Mouse (Mus musculus) skeletal muscle tissue, postnatal 0 days (tissue): ENCODE measurements around the gene Actl6b. TPM values are rescaled to one million over a fixed set of nuclear protein-coding genes. Genes with fewer than 3 reads are reported as not detected.

ENCODE experiments used
- microRNA-seq, 2 experiments: library from miRNA; unstranded; fragments of <30 nt; microRNA quantifications; one replicate each; pipeline ENCODE4; 2016
- polyA plus RNA-seq: library from polyadenylated mRNA; unstranded; fragments of >200 nt; fragmentation: Nextera tagmentation; extraction: Ambion mirVana; gene quantifications from 2 replicates; pipeline ENCODE4 v1.2.1, GENCODE M21; 2015

The Actl6b gene
- not detected in 2 replicates for polyA plus RNA-seq

DNA sequence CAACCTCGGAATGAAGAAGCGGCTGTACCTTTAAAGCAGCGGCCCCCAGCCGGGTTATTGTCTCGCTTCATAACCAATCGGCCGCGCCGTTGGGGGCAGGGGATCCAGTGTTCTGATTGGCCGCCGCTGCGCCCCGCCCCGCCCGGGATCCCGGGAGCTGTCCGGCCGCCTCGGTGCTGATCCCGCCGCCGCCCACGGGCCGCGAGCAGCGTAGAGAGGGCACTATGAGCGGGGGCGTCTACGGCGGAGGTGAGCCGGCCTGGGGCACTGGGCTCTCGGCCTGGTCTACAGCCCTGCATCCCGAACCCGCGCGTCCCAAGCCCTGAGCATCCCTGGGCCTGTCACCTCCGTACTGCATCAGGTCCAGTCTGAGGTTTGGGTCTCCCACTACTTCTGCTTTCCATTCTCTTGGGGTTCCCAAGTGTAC is at the start of gene Actl6b:
Gene Actl6b, plus strand, starts transcription at position 107 of the 427 bp plus-strand sequence.

DNA sequence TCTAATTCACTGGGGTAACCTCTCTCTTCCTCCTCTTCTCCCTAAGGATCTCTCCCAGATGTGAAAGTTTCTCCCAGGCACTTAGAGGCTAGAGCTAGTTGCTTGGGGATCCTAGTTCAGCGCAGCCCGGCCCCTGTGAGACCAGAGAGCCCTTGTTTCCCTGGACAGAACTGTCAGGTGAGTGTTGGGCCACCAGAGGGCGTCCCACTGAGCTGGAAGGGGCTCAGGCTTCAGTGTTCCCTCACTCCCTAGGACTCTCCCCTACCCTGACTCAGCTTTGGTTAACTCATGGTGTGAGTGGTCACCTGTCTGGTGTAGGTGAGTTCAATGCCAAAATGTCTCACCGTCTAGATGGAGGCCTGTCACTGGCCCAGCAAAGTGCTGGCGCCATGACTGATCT is 34.9 kb upstream of the Actl6b start, which contains the start of gene Gigyf1:
Gene Gigyf1, plus strand, starts transcription at position 113 of the 400 bp plus-strand sequence.

DNA sequence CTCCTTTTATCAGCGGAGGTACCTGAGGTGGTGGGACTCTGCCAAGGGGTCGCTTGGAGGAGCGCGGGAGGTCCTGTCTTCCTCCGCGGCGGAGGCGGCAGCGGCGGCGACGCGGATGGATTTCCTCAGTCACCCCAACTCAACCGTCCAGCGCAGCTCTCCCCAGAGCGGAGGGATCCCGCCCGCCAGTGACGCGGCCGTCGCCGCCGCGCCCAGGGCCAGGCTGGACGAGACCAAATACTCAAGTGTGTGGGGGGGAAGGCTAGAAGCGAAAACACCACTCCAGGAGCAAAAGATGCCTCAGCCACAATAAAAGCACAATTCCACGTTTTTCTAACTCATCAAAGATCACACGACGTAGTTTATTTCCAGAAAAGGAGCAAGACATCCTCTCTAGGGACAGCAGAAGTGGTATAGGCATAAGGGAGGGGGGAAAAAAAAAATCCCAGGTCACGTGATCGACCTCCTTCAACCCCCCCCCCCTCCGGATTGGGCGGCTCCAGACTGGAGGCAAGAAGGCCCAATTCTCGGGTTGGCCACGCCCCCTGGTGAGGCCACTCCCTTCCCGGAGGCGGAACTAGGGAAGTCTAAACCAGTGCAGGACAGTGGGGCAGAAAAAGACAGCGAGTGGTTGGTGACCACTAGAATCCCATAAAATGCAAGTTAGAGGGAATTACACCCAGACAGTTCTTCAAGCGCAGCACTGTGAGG is 20.0 kb upstream of the Actl6b start, which contains the start of the genes Epo and Gnb2:
Gene Epo, minus strand, starts transcription at position 126 of the 711 bp plus-strand sequence.
Gene Gnb2, minus strand, starts transcription at position 394 of the 711 bp plus-strand sequence.

DNA sequence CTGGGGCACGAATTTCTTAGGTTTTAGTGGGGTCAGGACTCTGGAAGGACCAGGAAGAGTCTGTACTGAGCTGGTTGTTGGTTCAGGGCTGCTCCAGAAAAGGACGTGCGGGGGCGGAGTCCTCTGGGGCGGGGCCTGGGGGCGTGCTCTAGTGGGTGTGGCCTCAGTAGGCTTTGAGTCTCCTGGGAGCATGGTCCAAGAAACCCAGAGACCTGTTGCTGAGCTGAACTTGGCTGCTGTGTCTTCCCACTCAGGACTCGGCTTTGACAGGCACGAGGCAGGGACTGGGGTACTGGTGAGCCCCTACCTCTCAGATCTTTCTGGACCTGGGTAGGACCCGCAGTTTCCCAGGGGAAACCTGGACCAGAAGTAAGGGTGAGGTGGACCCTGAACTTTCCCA is 16.3 kb downstream of the Actl6b start, which contains the start of gene Tfr2:
Gene Tfr2, plus strand, starts transcription at position 176 of the 400 bp plus-strand sequence.

DNA sequence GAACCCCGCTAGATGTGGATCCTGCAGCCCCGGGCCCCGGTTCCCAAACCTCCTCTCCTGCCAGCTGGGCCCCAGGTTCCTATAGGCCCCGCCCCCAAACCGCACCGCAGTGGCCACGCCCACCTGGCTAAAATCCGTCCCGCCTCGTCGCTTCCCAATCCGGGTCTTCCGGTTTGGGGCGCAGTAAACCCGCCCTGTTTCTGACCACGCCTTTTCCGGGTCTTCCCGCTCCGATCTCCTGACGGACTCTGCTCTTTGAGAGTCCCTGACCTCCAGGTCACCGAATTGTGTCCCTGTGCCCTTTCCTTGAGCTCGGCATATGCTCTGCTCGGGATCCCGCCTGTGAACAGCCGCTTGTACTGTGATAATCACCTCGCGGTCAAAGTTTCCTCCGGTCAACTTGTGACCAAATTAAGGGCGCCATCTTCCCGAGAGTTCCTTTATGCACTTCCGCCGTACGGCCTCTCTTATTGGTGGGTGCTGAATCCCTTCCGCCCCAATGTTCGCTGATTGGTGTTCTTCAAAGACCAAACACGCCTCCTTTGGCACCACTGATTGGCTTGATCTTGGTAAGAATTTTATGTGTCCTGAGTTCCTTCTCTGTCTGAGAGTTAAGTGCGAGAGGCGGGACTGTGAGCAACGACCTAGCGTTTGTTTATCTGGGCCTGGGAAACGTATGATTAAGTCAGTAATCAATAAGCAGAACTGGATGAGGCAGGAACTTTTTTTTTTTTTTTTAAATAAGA is 47.5 kb downstream of the Actl6b start, which contains the start of gene Mospd3:
Gene Mospd3, minus strand, starts transcription at position 440 of the 746 bp plus-strand sequence.

DNA sequence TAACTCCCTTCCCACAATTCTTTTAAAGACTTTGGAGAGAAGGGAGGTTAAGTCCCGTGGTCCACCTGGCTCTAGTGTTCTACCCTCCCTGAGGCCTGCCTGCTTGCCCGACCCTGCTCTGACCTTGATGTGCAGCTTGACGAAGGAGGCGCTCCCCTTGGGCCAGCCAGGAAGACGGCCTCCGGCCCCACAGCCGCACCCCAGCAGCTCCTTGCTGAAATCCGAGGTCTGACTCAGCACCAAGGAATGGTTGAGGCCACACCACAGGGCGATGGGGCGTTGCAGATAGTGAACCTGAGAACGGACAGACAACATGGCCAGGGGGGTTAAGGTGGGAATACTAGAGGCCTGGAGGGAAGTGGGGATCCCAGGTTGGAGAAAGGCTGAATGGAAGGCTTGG is 60.2 kb downstream of the Actl6b start, which contains the start of gene Pcolce:
Gene Pcolce, minus strand, starts transcription at position 235 of the 400 bp plus-strand sequence.

Small RNAs within 50 kb of the gene (microRNA-seq; reads per million reads assigned to microRNA genes)
- gene Mir6418, result 0.85 to 1.0 reads per million in 2 experiments

Other genes with a start within 250 kb of the Actl6b start
- 25.9 and 33.5 TPM in 2 replicates for gene Srrt, start 245.8 kb upstream of the Actl6b start, polyA plus RNA-seq
- 32.3 and 38.1 TPM in 2 replicates for gene Trip6, start 239.1 kb upstream of the Actl6b start, polyA plus RNA-seq
- 4.4 and 5.0 TPM in 2 replicates for gene Slc12a9, start 219.9 kb upstream of the Actl6b start, polyA plus RNA-seq
- 16.1 and 17.8 TPM in 2 replicates for gene Ephb4, start 203.4 kb upstream of the Actl6b start, polyA plus RNA-seq
- gene Zan, start 76.5 kb upstream of the Actl6b start, polyA plus RNA-seq, result 0.11 and 0.18 TPM in 2 replicates
- gene Pop7, start 51.0 kb upstream of the Actl6b start, polyA plus RNA-seq, result 29.4 and 30.6 TPM in 2 replicates
- 6.7 and 7.4 TPM in 2 replicates for gene Gigyf1, start 35.0 kb upstream of the Actl6b start, polyA plus RNA-seq
- not detected in 2 replicates for gene Epo, start 20.3 kb upstream of the Actl6b start, polyA plus RNA-seq
- 242 and 289 TPM in 2 replicates for gene Gnb2, start 20.0 kb upstream of the Actl6b start, polyA plus RNA-seq
- 0.33 and 0.40 TPM in 2 replicates for gene Tfr2, start 16.3 kb downstream of the Actl6b start, polyA plus RNA-seq
- 22.7 and 27.7 TPM in 2 replicates for gene Mospd3, start 47.5 kb downstream of the Actl6b start, polyA plus RNA-seq
- 237 and 321 TPM in 2 replicates for gene Pcolce, start 60.3 kb downstream of the Actl6b start, polyA plus RNA-seq
- gene Fbxo24, start 75.5 kb downstream of the Actl6b start, polyA plus RNA-seq, result 0.21 and 0.44 TPM in 2 replicates
- gene Lrch4, start 75.6 kb downstream of the Actl6b start, polyA plus RNA-seq, result 17.9 and 19.9 TPM in 2 replicates
- gene Gm20605, start 75.7 kb downstream of the Actl6b start, polyA plus RNA-seq, result 3.1 and 4.4 TPM in 2 replicates
- 2.5 and 3.3 TPM in 2 replicates for gene Sap25, start 87.8 kb downstream of the Actl6b start, polyA plus RNA-seq
- gene Irs3, start 92.2 kb downstream of the Actl6b start, polyA plus RNA-seq, result 0.81 and 3.8 TPM in 2 replicates
- 4.1 and 7.5 TPM in 2 replicates for gene Agfg2, start 131.2 kb downstream of the Actl6b start, polyA plus RNA-seq
- gene Nyap1, start 188.1 kb downstream of the Actl6b start, polyA plus RNA-seq, result 0.17 and 0.22 TPM in 2 replicates
- gene Tsc22d4, start 192.2 kb downstream of the Actl6b start, polyA plus RNA-seq, result 150 and 163 TPM in 2 replicates
- 13.6 and 19.4 TPM in 2 replicates for gene Ppp1r35, start 225.3 kb downstream of the Actl6b start, polyA plus RNA-seq
- 5.2 and 7.2 TPM in 2 replicates for gene Mepce, start 234.1 kb downstream of the Actl6b start, polyA plus RNA-seq
- gene Zcwpw1, start 234.3 kb downstream of the Actl6b start, polyA plus RNA-seq, result 6.5 and 7.4 TPM in 2 replicates